Mouse (Mus musculus) kidney, adult 2 months (tissue): ENCODE results near the gene Ptprn2.

ENCODE experiments used
- CTCF ChIP-seq: fragments of 200-500 bp; conservative IDR thresholded peaks from 2 replicates; pipeline ENCODE4 v1.5.1; 2011; ENCODE audit warnings: low read depth, mild to moderate bottlenecking, control low read depth, low read length, moderate library complexity, mixed read lengths; ENCODE audit not compliant: insufficient read depth, insufficient read length
- POLR2A ChIP-seq: fragments of 200-500 bp; IDR thresholded peaks from one replicate; pipeline ENCODE4 v1.6.1; 2011; ENCODE audit warnings: low read depth, low read length, control low read depth

- TF ChIP-seq CTCF (no peak), POLR2A (no peak)
These were observed 114.5 kb downstream of the Ptprn2 start for GRCm38 (mm10) chr12:116600054-116600453.
